Mouse (Mus musculus): ENCODE results near the gene Hdgfl3.

DNA sequence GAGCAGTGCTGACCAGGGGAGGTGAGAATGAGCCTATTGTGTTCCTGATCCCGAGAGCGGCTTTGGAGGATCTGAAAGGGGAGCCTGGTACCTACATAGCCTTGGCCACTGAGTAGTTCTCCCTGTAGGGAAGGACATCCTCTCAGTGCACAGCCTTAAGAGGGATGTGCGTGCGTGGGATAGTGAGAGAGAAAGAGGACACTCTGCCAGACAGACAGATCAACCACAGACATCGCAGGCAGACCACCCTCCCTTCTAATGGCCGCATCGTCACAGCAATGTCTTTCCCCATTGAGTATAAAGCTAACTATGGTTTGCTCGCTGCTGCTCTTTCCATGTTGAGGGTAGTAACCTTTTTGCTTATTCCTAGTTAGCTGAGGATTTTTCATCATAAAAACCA is 90.4 kb downstream of the Hdgfl3 start:
- no peak for TF ChIP-seq MYOD1 (IDR thresholded peaks at IDR 0.05; ENCODE audit: control insufficient read depth, insufficient read length, low read depth)
- TF ChIP-seq FOSL1 (IDR thresholded peaks at IDR 0.05; ENCODE audit: insufficient read depth, low read length, poor library complexity, severe bottlenecking): no peak
- TF ChIP-seq CTCF (IDR thresholded peaks at IDR 0.05; ENCODE audit: control insufficient read depth, insufficient read depth, insufficient read length): no peak
- TF ChIP-seq MAX (IDR thresholded peaks at IDR 0.05): no peak
- TF ChIP-seq USF1 (IDR thresholded peaks at IDR 0.05; ENCODE audit: low read depth): no peak
- TF ChIP-seq MYOG (IDR thresholded peaks at IDR 0.05; ENCODE audit: control insufficient read depth, extremely low read depth, insufficient read length): no peak
- no peak for TF ChIP-seq CEBPB (IDR thresholded peaks at IDR 0.05; ENCODE audit: low read depth)

All from C2C12 (cell line).